Mouse (Mus musculus): ENCODE results near the gene 4931409K22Rik. TPM values are rescaled to one million over a fixed set of nuclear protein-coding genes. Genes with fewer than 3 reads are reported as not detected.

Gene 4931409K22Rik
- polyA plus RNA-seq, 1 experiment = not detected

GRCm38 (mm10) chr5:24510635-24511034 is 46.0 kb downstream of the 4931409K22Rik start:
- no peak overlapping the region for H3K4me3 ChIP-seq (replicated peaks)
- peaks cover 74% of the 10 kb centered on the region for H3K27me3 ChIP-seq (replicated peaks)
- H3K9me3 ChIP-seq = peaks cover 8% of the 10 kb centered on the region
- TF ChIP-seq GATA1 (IDR thresholded peaks at IDR 0.05; ENCODE audit: borderline replicate concordance, low read length) (no peak), FLI1 (IDR thresholded peaks at IDR 0.05; ENCODE audit: low read length) (no peak)
- H3K36me3 ChIP-seq (replicated peaks; ENCODE audit: low read length) = no peaks in the 10 kb centered on the region
- peaks cover 17% of the 10 kb centered on the region for H3K4me1 ChIP-seq

DNA sequence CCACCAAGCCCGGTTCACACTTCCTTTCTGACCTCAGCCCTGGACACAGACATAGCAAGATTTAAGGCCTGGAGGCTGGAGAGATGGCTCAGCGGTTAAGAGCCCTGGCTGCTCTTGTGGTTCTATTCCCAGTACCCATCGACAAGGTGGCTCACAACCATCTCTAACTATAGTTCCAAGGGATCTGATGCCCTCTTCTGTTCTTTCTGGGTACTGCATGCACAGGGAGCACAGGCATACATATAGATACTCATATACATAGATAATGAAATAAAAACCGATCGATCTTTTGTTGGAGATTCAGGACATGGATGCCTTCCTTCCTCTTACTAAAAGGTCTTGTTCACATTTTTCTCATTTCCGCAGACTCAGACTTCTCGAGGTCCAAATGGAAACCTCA is 48.2 kb downstream of the 4931409K22Rik start:
- Histone ChIP-seq H3K4me3 (replicated peaks) (no peak overlapping the region), H3K9me3 (peaks cover 8% of the 10 kb centered on the region), H3K36me3 (replicated peaks; ENCODE audit: low read length) (no peaks in the 10 kb centered on the region), H3K4me1 (peaks cover 36% of the 10 kb centered on the region), H3K27me3 (replicated peaks) (peaks cover 76% of the 10 kb centered on the region)
- no peak for TF ChIP-seq FLI1 (IDR thresholded peaks at IDR 0.05; ENCODE audit: low read length)
- TF ChIP-seq GATA1 (IDR thresholded peaks at IDR 0.05; ENCODE audit: borderline replicate concordance, low read length) = no peak

DNA sequence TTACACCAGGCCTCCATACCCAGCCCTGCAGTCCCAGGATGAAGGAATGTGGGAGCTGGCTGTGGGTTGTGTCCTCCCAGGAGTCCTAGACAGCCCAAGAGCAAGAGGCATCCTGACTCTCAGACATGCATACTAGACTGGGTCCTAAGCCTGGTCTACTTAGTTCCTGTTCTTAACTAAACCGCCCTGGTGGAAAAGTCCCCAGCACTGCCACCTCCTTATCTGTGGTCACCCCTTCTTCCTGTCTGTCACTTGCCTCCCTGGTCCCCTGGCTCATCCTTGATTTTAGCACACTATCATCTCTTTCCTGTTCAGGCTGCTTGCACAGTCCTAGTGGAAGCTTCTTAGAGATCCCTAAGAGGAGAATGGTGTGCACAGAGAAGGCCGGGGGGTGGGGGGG is 51.1 kb downstream of the 4931409K22Rik start:
- Histone ChIP-seq H3K4me3 (replicated peaks) (peak overlapping the region; percentile 19), H3K4me1 (peaks cover 36% of the 10 kb centered on the region), H3K36me3 (replicated peaks; ENCODE audit: low read length) (peaks cover 27% of the 10 kb centered on the region), H3K27me3 (replicated peaks) (peaks cover 81% of the 10 kb centered on the region), H3K9me3 (peaks cover 8% of the 10 kb centered on the region)
- TF ChIP-seq GATA1 (IDR thresholded peaks at IDR 0.05; ENCODE audit: borderline replicate concordance, low read length) = peak; percentile 44; the same call in 1 of the 3 replicates
- no peak for TF ChIP-seq FLI1 (IDR thresholded peaks at IDR 0.05; ENCODE audit: low read length)

DNA sequence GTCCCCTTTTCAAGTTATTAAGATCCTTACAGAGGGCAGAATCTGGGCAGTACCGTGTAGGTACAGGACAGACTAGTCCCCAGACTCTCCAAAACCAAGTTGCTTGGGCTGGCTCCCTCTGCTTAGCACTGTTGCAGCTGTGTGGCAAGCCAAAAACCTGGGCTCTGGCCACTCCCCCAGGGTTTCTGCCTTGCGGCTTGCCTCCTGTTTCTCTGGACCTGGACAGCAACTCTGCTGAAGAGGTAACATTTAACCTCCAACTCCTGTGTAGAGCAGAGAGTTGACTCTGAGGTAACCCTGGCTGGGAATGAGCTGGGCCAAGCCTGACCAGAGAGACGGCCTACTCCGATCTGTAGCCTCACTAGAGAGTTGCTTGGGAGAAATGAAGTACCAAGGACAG is 53.8 kb downstream of the 4931409K22Rik start:
- TF ChIP-seq FLI1 (IDR thresholded peaks at IDR 0.05; ENCODE audit: low read length) (no peak), GATA1 (IDR thresholded peaks at IDR 0.05; ENCODE audit: borderline replicate concordance, low read length) (no peak)
- no peaks in the 10 kb centered on the region for H3K9me3 ChIP-seq
- peaks cover 66% of the 10 kb centered on the region for H3K27me3 ChIP-seq (replicated peaks)
- peaks cover 43% of the 10 kb centered on the region for H3K4me1 ChIP-seq
- H3K4me3 ChIP-seq (replicated peaks) = no peak overlapping the region
- peaks cover 55% of the 10 kb centered on the region for H3K36me3 ChIP-seq (replicated peaks; ENCODE audit: low read length)

DNA sequence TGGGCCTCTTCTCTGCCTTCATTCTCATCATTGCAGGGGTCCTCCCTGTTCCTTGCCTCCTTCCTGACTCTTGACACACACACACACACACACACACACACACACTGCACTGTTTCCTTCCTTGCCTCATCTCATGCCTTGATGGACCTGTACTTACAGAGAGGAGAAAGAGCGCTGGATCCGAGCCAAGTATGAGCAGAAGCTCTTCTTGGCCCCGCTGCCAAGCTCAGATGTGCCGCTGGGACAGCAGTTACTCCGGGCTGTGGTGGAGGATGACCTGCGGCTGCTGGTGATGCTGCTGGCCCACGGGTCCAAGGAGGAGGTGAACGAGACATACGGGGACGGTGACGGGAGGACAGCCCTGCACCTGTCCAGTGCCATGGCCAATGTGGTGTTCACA is 55.8 kb downstream of the 4931409K22Rik start:
- peaks cover 54% of the 10 kb centered on the region for H3K27me3 ChIP-seq (replicated peaks)
- peaks cover 31% of the 10 kb centered on the region for H3K4me1 ChIP-seq
- TF ChIP-seq GATA1 (IDR thresholded peaks at IDR 0.05; ENCODE audit: borderline replicate concordance, low read length) (no peak), FLI1 (IDR thresholded peaks at IDR 0.05; ENCODE audit: low read length) (no peak)
- no peak overlapping the region for H3K4me3 ChIP-seq (replicated peaks)
- H3K36me3 ChIP-seq (replicated peaks; ENCODE audit: low read length) = peaks cover 74% of the 10 kb centered on the region
- H3K9me3 ChIP-seq = no peaks in the 10 kb centered on the region

- Histone ChIP-seq H3K4me1 (peaks cover 13% of the 10 kb centered on the region), H3K9me3 (no peaks in the 10 kb centered on the region), H3K27me3 (replicated peaks) (peaks cover 42% of the 10 kb centered on the region), H3K36me3 (replicated peaks; ENCODE audit: low read length) (peaks cover 91% of the 10 kb centered on the region), H3K4me3 (replicated peaks) (no peak overlapping the region)
- TF ChIP-seq FLI1 (IDR thresholded peaks at IDR 0.05; ENCODE audit: low read length) (no peak), GATA1 (IDR thresholded peaks at IDR 0.05; ENCODE audit: borderline replicate concordance, low read length) (no peak)
Observed at GRCm38 (mm10) chr5:24499113-24499512, 57.5 kb downstream of the 4931409K22Rik start.

DNA sequence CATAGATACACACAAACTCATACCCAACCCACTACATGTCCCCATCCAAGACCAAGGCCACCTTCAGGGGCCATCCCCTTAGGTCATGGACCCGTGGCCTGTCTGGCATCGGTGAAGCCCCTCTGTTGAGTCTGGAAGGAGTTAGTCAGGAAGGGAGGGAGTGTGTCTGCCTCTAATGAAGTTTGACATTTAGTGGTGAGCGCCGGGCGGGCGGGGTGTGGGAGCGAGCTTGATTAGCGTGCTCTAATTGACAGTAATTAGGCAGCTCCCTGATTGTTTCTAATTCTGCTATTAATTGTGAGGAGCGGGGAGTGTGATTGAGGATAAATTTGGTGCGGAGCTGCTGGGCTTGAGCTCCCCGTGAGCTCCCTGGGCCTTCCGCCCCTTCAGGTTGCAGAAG is 59.1 kb downstream of the 4931409K22Rik start:
- Histone ChIP-seq H3K4me1 (peaks cover 7% of the 10 kb centered on the region; the same call in 1 of the 2 replicates), H3K36me3 (replicated peaks; ENCODE audit: low read length) (peaks cover 99% of the 10 kb centered on the region)
- TF ChIP-seq FLI1 (IDR thresholded peaks at IDR 0.05; ENCODE audit: low read length) (no peak), GATA1 (IDR thresholded peaks at IDR 0.05; ENCODE audit: borderline replicate concordance, low read length) (no peak)

DNA sequence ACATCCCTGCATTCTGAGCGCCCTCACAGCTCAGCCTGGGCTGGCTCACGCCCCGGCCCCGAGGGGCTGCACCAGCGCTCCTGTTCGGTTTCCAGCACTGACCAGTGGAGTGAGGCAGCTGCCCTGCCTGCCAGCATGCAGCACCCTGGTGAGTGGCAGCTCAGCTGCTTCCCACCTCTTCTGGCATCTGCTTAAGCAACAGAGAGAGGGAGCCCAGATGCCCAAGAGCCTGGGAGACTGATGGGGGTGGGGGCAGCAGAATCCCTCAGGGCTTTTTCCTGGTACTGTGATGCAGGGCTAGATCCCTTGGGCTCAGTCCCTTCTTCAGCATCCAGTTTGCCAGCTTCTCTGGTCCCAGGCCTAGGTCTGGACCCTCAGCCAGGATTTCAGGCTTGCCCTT is 59.9 kb downstream of the 4931409K22Rik start:
- peaks cover 19% of the 10 kb centered on the region for H3K27me3 ChIP-seq (replicated peaks)
- no peak for TF ChIP-seq GATA1 (IDR thresholded peaks at IDR 0.05; ENCODE audit: borderline replicate concordance, low read length)
- TF ChIP-seq FLI1 (IDR thresholded peaks at IDR 0.05; ENCODE audit: low read length) = no peak
- no peaks in the 10 kb centered on the region for H3K9me3 ChIP-seq
- H3K36me3 ChIP-seq (replicated peaks; ENCODE audit: low read length) = peaks cover 99% of the 10 kb centered on the region
- peaks cover 7% of the 10 kb centered on the region; the same call in 1 of the 2 replicates for H3K4me1 ChIP-seq
- H3K4me3 ChIP-seq (replicated peaks) = no peak overlapping the region

More for the DNA sequence above, 59.1 kb downstream of the 4931409K22Rik start:
- Histone ChIP-seq H3K27me3 (replicated peaks) (peaks cover 27% of the 10 kb centered on the region), H3K4me3 (replicated peaks) (no peak overlapping the region), H3K9me3 (no peaks in the 10 kb centered on the region)

DNA sequence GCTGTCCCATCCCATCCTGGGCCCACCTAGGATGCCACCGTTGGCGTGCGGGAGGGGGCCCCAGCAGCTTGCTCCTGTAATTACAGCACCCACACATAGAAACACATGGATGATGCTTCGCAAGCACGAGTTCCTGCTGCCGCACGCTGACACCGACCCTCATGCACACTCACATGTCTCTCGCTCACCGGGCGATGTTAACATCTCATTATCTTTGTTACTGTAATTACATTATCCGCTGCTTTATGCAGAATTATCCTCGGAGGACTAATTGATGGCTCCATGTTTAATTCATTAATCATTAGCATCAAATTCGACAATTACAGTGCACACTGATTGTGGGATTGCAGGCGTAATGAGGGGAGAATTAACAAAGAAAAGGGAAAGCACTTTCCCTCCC is 61.6 kb downstream of the 4931409K22Rik start:
- Histone ChIP-seq H3K27me3 (replicated peaks) (peaks cover 10% of the 10 kb centered on the region), H3K9me3 (no peaks in the 10 kb centered on the region), H3K4me3 (replicated peaks) (no peak overlapping the region), H3K4me1 (peaks cover 7% of the 10 kb centered on the region; the same call in 1 of the 2 replicates), H3K36me3 (replicated peaks; ENCODE audit: low read length) (peaks cover 99% of the 10 kb centered on the region)
- no peak for TF ChIP-seq FLI1 (IDR thresholded peaks at IDR 0.05; ENCODE audit: low read length)
- TF ChIP-seq GATA1 (IDR thresholded peaks at IDR 0.05; ENCODE audit: borderline replicate concordance, low read length) = no peak

Other genes starting within 250 kb of the 4931409K22Rik start
- gene Kcnh2, start 205.2 kb downstream of the 4931409K22Rik start, polyA plus RNA-seq (2012; ENCODE audit: insufficient read depth, low replicate concordance) = 0.10 TPM in 1 of 2 replicates, not detected in the other
- gene Nos3, start 192.0 kb downstream of the 4931409K22Rik start, polyA plus RNA-seq (2012; ENCODE audit: insufficient read depth, low replicate concordance) = not detected in 2 replicates
- gene Atg9b, start 164.7 kb downstream of the 4931409K22Rik start, polyA plus RNA-seq (2012; ENCODE audit: insufficient read depth, low replicate concordance) = 1.8 and 4.2 TPM in 2 replicates
- 10.6 and 45.2 TPM in 2 replicates for gene Abcb8, start 163.1 kb downstream of the 4931409K22Rik start, polyA plus RNA-seq (2012; ENCODE audit: insufficient read depth, low replicate concordance)
- gene Asic3, start 143.4 kb downstream of the 4931409K22Rik start, polyA plus RNA-seq (2012; ENCODE audit: insufficient read depth, low replicate concordance) = not detected in 2 replicates
- 6.0 and 14.5 TPM in 2 replicates for gene Cdk5, start 133.3 kb downstream of the 4931409K22Rik start, polyA plus RNA-seq (2012; ENCODE audit: insufficient read depth, low replicate concordance)
- gene Slc4a2, start 133.0 kb downstream of the 4931409K22Rik start, polyA plus RNA-seq (2012; ENCODE audit: insufficient read depth, low replicate concordance) = 14.7 and 31.0 TPM in 2 replicates
- 216 and 275 TPM in 2 replicates for gene Fastk, start 111.5 kb downstream of the 4931409K22Rik start, polyA plus RNA-seq (2012; ENCODE audit: insufficient read depth, low replicate concordance)
- 31.6 and 37.8 TPM in 2 replicates for gene Tmub1, start 109.0 kb downstream of the 4931409K22Rik start, polyA plus RNA-seq (2012; ENCODE audit: insufficient read depth, low replicate concordance)
- 117 and 284 TPM in 2 replicates for gene Agap3, start 104.6 kb downstream of the 4931409K22Rik start, polyA plus RNA-seq (2012; ENCODE audit: insufficient read depth, low replicate concordance)
- not detected in 2 replicates for gene Gbx1, start 29.6 kb downstream of the 4931409K22Rik start, polyA plus RNA-seq (2012; ENCODE audit: insufficient read depth, low replicate concordance)
- gene Asb10, start 15.8 kb downstream of the 4931409K22Rik start, polyA plus RNA-seq (2012; ENCODE audit: insufficient read depth, low replicate concordance) = not detected in 2 replicates
- gene Abcf2, start 20.7 kb upstream of the 4931409K22Rik start, polyA plus RNA-seq (2012; ENCODE audit: insufficient read depth, low replicate concordance) = 49.0 and 53.1 TPM in 2 replicates
- gene Chpf2, start 29.9 kb upstream of the 4931409K22Rik start, polyA plus RNA-seq (2012; ENCODE audit: insufficient read depth, low replicate concordance) = 36.1 and 95.0 TPM in 2 replicates
- 0.76 TPM in 1 of 2 replicates, not detected in the other for gene Smarcd3, start 67.6 kb upstream of the 4931409K22Rik start, polyA plus RNA-seq (2012; ENCODE audit: insufficient read depth, low replicate concordance)
- 37.7 and 58.3 TPM in 2 replicates for gene Nub1, start 128.7 kb upstream of the 4931409K22Rik start, polyA plus RNA-seq (2012; ENCODE audit: insufficient read depth, low replicate concordance)
- gene Wdr86, start 173.9 kb upstream of the 4931409K22Rik start, polyA plus RNA-seq (2012; ENCODE audit: insufficient read depth, low replicate concordance) = not detected in 2 replicates
- gene Crygn, start 201.2 kb upstream of the 4931409K22Rik start, polyA plus RNA-seq (2012; ENCODE audit: insufficient read depth, low replicate concordance) = not detected in 2 replicates

Data from megakaryocyte, embryonic 14.5 days (primary cell).